Mouse (Mus musculus) lung, postnatal 0 days (tissue): Measurements from ENCODE around the gene Mus81.

Source experiments
- CTCF ChIP-seq: IDR thresholded peaks from 2 replicates; pipeline ENCODE4 v1.5.1; 2016; ENCODE audit warnings: antibody characterized with exemption, mild to moderate bottlenecking
- EP300 ChIP-seq: IDR thresholded peaks from 2 replicates; pipeline ENCODE4 v1.6.1; 2016; ENCODE audit warnings: antibody characterized with exemption, mild to moderate bottlenecking, control low read depth

GRCm38 (mm10) chr19:5492641-5493040, 4.4 kb upstream of the Mus81 start:
- TF ChIP-seq CTCF, result no peak
- TF ChIP-seq EP300, result no peak
